Mouse (Mus musculus) olfactory bulb, adult 2 months (tissue): ENCODE measurements around the gene Acadsb. TPM values are rescaled to one million over a fixed set of nuclear protein-coding genes. Genes with fewer than 3 reads are reported as not detected.
"Not testable (repeated sequence)": the region's sequence is repeated elsewhere in the genome, so short reads cannot be mapped to it uniquely, and the experiment has no call there.

Experiments
- H3K27ac ChIP-seq: fragments of 200-500 bp; 2 replicates; pipeline ENCODE4 v1.5.1; 2012; ENCODE audit warnings: low read depth, low read length; ENCODE audit not compliant: insufficient read depth
- H3K4me1 ChIP-seq: fragments of 200-500 bp; 2 replicates; pipeline ENCODE4 v1.6.1; 2012; ENCODE audit warnings: low read length; ENCODE audit not compliant: control insufficient read depth, insufficient read depth
- H3K4me3 ChIP-seq: fragments of 200-500 bp; 2 replicates; pipeline ENCODE4 v1.5.1; 2012; ENCODE audit warnings: mild to moderate bottlenecking, low read depth, low read length, moderate library complexity; ENCODE audit not compliant: insufficient read depth
- CTCF ChIP-seq: fragments of 200-500 bp; IDR thresholded peaks from 2 replicates; pipeline ENCODE4 v1.5.1; 2012; ENCODE audit warnings: low read depth, mild to moderate bottlenecking, low read length, moderate library complexity; ENCODE audit not compliant: insufficient read depth
- POLR2A ChIP-seq: fragments of 200-500 bp; IDR thresholded peaks from 2 replicates; pipeline ENCODE4 v1.6.1; 2012; ENCODE audit warnings: mild to moderate bottlenecking, low read depth, low read length, moderate library complexity; ENCODE audit not compliant: insufficient read depth
- WGBS: fragments of 180-500 bp; shearing (Covaris S2); methylation state at CpG from one replicate; pipeline ENCODE4 v1.1.7; 2018; 5-methylcytosine and 5-hydroxymethylcytosine counted together
- polyA plus RNA-seq: library from polyadenylated mRNA; stranded (reverse); fragments of >200 nt; gene quantifications from 2 replicates; pipeline ENCODE4 v1.2.4, GENCODE M21; 2012; ENCODE audit warnings: low replicate concordance; ENCODE audit not compliant: missing spikeins, insufficient read depth, insufficient read length

Acadsb gene
- polyA plus RNA-seq, 1 experiment = not detected

DNA sequence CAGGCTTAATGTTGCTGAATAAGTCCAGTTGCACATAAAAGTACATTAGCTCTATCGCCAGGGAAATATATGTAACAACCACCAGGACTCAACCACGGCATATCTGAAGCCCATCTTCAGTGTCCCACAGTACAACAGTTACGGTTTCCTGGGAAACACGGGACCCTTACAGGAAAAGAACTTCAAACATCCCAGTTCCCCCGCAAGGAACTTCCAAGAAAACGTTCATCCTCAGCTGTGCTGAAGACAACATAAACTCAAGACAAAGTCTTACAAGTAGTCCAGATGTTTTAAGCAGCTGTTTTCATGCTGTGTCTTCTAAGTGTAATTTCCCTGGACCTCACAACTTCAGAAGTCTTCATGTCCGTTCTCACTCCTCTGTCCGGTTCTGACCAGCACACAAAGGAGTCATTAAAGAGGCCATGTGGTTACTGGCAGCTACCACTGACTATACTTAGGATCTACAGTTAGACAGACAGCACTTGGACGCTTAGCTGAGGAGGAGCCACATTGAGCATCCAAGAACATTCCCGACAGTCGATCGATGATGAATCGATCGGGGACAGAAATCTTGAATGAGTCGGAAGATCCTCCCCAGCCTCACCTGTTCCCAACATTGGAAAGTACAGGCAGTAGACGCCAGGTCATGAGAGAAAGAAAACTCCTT is 947 bp upstream of the Acadsb start:
- no peaks in the 10 kb centered on the region; the same call in 1 of the 2 replicates for H3K4me1 ChIP-seq
- no peak overlapping the region for H3K27ac ChIP-seq
- 6% methylated on average over 16 of the region's 16 CpGs for WGBS
- peak overlapping the region; percentile 80 for H3K4me3 ChIP-seq
- no peak for TF ChIP-seq POLR2A
- no peak for TF ChIP-seq CTCF

DNA sequence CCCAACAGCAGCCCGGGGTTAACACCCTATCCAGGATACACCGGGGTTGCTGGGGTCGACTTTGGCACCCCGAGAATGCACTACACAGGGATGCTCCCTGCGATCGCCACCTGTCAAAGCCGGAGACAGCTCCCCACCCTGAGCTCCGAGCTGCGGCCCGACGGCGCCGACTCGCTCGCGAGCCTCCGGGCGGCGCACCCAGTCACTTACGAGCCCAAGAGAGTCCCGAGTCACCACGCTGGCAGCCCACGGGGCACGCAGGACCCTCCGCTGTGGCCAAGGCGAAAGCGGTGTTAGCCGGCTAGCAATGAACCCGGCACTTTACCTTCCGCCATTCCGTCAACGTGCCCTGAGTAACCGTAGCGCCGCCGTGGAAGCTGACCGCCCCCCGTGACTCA is 414 bp upstream of the Acadsb start:
- peak overlapping the region; percentile 64; the same call in 1 of the 2 replicates for H3K27ac ChIP-seq
- no peaks in the 10 kb centered on the region; the same call in 1 of the 2 replicates for H3K4me1 ChIP-seq
- peak overlapping the region; percentile 80 for H3K4me3 ChIP-seq
- no peak for TF ChIP-seq CTCF
- TF ChIP-seq POLR2A = no peak
- WGBS = under 1% methylated on average over 38 of the region's 38 CpGs

DNA sequence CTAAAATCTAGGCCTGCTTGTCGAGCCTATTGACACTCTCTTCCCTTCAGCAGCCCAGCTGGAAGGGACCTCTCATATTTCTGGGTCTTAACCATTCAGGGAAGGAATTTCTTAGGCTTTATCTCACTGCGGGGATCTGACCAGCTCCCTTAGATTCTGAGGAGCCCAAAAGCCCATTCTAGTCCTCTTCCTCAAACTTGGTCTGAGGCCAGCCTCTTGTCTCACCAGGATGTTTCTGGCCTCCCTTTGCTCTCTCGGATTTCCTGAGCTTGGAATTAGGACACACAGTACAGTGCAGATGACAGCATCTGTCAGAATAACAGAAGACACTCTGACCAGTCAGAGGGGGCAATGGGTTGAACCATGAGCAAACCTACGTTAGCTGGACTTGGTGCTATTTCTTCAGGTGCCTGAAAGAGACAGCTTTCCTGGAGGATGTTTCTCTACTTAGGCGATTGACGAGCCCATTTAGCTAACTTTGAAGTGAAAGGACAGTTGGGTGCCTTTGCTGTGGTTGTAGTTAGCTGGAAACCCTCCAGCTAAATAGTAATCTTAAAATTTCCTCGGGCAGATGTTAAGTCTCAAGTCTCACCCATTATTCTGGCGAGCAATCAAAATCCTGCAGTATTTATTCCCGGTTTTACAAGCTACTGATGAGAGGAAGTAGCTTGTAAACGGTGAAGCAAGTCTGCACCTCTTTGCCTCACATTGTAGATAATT is 980 bp downstream of the Acadsb start:
- peak overlapping the region; percentile 80 for H3K4me3 ChIP-seq
- no peak for TF ChIP-seq POLR2A
- TF ChIP-seq CTCF = no peak
- no peaks in the 10 kb centered on the region; the same call in 1 of the 2 replicates for H3K4me1 ChIP-seq
- 41% methylated on average over 10 of the region's 10 CpGs for WGBS
- no peak overlapping the region for H3K27ac ChIP-seq

DNA sequence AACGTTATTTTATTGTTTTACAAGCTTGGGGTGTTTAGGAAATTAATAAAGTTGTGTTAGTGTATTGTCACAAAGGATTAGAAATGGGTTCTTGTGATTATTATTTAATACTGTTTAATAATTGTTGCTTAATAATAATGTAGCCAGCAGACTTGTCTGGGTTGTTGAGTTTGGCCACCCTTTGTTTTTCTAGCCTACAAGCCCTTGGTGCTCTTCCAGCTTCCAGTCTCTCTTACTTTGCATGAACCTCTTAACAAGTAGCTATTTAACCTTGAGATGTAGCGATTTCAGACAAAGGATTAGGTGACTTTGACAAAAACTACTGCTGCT is 1.5 kb downstream of the Acadsb start:
- TF ChIP-seq CTCF (no peak), POLR2A (no peak)
- no peak overlapping the region for H3K27ac ChIP-seq
- no peak overlapping the region for H3K4me3 ChIP-seq
- no peaks in the 10 kb centered on the region; the same call in 1 of the 2 replicates for H3K4me1 ChIP-seq
- WGBS = 43% methylated on average over 2 of the region's 2 CpGs

DNA sequence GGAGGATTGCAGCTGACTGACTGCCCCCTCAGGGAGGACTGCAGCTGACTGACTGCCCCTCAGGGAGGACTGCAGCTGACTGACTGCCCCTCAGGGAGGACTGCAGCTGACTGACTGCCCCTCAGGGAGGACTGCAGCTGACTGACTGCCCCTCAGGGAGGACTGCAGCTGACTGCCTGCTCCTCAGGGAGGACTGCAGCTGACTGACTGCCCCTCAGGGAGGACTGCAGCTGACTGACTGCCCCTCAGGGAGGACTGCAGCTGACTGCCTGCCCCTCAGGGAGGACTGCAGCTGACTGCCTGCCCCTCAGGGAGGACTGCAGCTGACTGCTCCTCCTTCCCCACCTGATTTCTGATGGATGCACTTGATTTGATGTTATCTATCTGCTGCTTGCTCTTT is 6.3 kb downstream of the Acadsb start:
- not testable (repeated sequence) for H3K4me3 ChIP-seq, H3K4me1 ChIP-seq, H3K27ac ChIP-seq

DNA sequence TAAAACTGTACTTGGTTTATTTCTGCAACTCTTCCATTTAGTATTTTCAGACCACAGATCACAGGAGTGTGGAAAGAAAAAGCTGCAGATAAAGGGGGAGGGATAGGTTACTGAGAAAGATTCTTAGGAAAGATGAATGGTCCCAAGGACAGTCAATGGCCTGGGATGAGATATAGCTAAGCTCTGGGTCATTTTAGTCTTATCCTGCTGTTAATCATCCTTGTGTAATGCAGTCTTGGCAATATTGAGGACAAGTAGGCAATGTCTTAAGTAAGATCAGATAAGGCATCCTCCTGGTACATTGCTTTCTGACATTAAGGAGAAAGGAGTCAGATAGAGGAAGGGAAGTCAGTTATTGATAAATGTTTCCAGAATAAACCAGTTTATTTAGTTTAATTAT is 7.2 kb downstream of the Acadsb start:
- TF ChIP-seq POLR2A (no peak), CTCF (no peak)
- Histone ChIP-seq H3K27ac (no peak overlapping the region), H3K4me1 (no peaks in the 10 kb centered on the region; the same call in 1 of the 2 replicates)

DNA sequence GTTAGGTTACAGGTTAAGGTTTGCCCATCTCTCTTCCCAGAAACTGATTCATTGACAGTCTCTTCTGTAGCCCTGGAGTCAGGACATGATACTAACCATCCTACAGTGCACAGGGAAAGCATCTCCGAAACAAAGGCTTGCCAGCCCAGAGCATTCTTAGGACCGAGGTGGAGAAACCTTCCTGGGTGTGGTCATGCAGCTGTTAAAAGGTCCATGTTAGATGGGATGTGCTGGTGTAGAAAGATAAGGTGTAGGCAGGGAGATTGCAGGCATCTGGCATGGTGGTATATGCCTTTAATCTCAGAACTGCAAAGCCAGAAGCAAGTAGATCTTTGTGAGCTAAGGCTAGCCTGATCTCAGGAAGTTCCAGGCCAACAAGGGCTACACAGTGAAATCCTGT is 14.5 kb downstream of the Acadsb start:
- TF ChIP-seq POLR2A (no peak), CTCF (no peak)
- 93% methylated on average over 2 of the region's 2 CpGs for WGBS
- Histone ChIP-seq H3K27ac (no peak overlapping the region), H3K4me3 (no peak overlapping the region), H3K4me1 (peaks cover 3% of the 10 kb centered on the region; the same call in 1 of the 2 replicates)

More for the DNA sequence above, 7.2 kb downstream of the Acadsb start:
- no peak overlapping the region for H3K4me3 ChIP-seq

DNA sequence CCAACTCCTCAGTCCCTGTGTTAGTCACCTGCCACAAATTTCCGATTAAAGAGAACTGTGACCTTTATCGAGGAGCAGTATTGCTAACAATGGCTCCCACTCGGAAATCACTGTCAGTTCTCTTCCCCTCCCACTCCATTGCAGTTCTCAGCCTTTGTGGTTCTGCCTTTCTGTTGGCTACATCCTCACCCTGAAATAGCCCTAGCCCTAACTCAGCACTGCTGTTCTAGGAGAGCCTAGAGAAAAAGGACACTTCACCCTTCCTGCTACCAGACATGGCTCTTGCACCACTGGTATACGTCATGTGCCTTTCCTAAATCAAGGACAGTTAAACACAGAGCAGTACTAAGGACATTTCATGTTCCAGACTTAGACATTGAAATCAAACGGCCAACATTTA is 16.9 kb downstream of the Acadsb start:
- no peak overlapping the region for H3K4me3 ChIP-seq
- WGBS = 76% methylated on average over 5 of the region's 5 CpGs
- H3K27ac ChIP-seq = no peak overlapping the region
- TF ChIP-seq CTCF (no peak), POLR2A (no peak)
- peaks cover 3% of the 10 kb centered on the region; the same call in 1 of the 2 replicates for H3K4me1 ChIP-seq

DNA sequence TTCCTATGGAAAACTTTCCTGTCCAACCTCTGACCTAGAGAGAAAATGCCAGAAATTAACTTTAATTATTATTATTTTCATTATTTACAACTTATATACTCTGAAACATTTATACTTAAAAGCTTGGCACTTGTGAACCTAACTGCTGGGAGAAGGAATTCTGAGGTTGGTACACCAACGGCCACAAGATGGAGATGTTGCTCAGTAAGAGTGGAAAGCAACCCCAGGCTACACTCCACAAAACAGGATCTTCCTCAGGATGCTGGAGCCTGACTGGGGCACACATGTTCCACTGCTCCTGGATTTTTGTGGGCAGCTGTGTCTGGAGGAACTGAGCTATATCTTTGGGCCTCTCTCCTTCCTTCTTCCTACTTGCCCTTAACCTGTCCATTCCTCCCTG is 21.8 kb downstream of the Acadsb start:
- Histone ChIP-seq H3K27ac (no peak overlapping the region), H3K4me1 (no peaks in the 10 kb centered on the region), H3K4me3 (no peak overlapping the region)
- TF ChIP-seq POLR2A (no peak), CTCF (no peak)
- WGBS = 14% methylated on average over 1 of the region's 1 CpGs
